Mouse (Mus musculus): Measurements from ENCODE around the gene Inpp5d.

DNA sequence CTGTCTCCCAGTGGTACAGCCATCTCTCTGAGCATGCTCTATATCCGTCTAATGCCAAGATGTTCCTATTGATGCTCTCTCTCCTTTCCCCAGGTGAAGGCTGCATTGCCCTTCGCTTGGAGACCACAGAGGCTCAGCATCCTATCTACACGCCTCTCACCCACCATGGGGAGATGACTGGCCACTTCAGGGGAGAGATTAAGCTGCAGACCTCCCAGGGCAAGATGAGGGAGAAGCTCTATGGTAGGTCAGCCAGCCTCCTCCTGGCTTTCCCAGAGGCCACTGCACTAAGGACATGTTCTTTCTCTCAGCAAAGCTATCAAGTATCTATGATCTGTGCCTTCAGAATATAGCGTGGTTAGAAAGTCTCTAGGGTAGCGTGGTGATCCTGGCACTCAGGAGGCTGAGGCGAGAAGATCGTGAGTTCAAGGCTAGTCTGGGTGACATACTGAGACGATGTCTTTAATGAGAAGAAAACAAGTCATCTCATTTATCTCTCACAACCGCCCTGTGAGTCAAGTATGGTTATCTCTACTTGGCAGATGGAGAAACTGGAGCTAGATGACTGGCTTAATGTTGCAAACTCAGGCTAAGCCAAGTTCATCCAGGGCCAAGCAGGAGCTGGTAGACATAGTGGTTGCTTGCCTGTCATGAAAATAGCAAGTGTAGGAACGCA is 92.0 kb downstream of the Inpp5d start:
- TF ChIP-seq EP300 (optimal IDR thresholded peaks at IDR 0.05) (no peak), CTCF (IDR thresholded peaks at IDR 0.05; ENCODE audit: low read depth) (no peak)
